Mouse (Mus musculus) urinary bladder, postnatal 36 days (tissue): Measurements from ENCODE around the gene Dusp5.

Experiments used
- DNase-seq, 2 experiments: peaks; one replicate each; pipeline ENCODE4 v3.0.0; 2022; ENCODE audit warnings: low spot score in 2 of 2, mixed read lengths in 1 of 2

Gene Dusp5

DNA sequence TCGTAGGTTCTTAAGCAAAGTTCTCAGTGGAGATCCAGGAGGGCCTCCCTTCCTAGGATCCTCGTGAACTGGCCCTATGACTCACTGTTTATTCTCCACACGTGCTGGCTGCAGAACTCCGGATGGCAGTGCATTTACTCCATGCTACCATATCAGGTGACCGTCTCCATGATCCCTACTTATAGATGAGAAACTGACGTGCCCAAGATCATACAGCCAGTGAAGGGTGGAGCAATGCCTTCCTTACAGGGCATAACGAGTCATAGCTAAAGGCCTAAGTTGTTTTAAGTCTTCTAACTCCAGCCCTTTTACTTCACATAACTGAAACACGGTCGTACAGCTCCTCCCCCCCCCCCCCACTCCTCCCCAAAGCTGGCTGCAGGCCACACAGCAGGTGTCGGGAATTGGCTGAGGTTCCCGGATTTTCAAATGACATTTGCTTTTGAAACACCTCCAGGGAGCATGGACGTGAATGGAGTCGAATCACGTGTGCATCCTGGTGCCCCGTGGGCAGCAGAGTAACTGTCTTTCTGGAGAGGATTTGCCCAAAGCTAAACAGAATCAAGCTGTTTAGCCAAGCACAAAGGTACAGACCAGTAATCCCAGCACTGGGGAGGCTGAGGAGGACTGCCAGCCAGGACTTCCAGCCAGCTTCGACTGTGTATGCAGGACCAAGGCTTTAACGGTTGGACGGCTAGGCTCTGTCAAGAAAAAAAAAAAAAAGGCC, 11.4 kb upstream of the Dusp5 start:
- DNase-seq: no peak

DNA sequence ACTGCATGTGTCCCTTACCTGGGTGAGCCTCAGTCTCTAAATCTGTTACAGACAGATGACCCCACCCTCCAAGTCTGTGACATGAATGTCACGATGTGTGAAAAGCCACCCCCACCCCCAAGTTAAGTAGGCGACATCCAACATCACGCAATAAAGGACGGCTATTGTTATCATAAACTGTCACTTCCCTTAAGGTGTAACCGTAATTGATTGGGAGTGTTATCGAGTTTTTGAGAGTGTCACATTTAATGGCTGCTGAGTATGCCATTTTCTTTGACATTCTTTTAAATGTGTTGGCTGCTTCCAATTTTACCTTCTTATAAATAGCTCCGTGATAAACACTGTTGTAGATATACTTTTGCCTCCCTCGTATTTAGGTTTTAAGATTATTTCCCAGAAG, 9.4 kb upstream of the Dusp5 start:
- no peak for DNase-seq

- DNase-seq: no peak
Observed at GRCm38 (mm10) chr19:53519981-53520380, 8.9 kb upstream of the Dusp5 start.

DNA sequence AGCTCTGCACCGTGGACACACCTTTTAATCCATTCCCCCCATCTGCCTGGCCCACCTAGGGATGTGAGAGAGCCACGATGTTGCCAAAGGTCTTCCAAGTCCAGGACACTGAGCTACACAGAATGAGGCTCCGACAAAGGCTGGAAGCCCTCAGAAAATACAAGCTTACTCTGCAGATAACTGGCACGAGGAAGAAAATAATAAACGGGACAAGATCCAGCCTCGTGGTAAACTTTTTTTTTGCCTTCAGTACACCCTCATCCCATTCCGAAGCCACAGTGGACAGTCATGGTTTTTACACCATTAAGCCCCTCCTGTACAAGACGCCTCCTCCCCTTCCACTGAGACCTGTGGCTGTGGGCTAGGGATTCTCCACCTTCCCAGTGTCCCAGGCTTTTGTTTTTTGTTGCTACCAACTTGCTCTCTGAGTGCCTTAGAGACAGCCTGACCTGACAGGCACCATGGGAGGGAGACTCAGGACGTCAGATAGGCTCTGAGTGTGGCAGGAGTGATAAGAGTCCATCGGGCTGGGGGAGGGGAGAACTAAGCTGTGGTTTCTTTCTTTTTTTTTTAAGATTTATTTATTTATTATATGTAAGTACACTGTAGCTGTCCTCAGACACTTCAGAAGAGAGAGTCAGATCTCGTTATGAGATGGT, 7.6 kb upstream of the Dusp5 start:
- DNase-seq: no peak

DNA sequence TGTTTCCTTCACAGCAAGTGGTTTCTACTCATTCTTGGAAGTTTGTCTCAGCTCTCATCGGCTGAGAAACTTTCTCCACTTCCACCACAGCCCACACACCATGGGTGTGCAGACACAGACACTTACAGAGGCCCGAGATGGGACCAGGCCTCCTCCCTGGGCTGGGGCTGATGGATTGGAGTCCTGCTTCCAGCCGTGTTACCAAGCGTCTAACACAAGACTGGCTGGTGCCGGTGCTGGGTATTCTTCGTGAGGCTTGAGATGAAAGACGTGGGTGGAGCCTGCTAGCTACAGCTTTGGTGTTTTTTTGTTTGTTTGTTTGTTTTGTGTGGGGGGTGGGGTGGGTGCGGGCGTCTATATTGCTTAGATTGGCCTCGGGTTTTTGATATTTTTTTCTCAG, 1.4 kb upstream of the Dusp5 start:
- no peak for DNase-seq

GRCm38 (mm10) chr19:53528131-53528621, 733 bp upstream of the Dusp5 start:
- DNase-seq: no peak

DNA sequence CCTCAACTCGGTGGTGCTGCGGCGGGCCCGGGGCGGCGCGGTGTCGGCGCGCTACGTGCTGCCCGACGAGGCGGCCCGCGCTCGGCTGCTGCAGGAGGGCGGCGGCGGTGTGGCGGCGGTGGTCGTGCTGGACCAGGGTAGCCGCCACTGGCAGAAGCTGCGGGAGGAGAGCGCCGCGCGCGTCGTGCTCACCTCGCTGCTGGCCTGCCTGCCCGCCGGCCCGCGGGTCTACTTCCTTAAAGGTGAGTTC, 471 bp downstream of the Dusp5 start:
- DNase-seq: no peak

GRCm38 (mm10) chr19:53529705-53530562, 1.0 kb downstream of the Dusp5 start:
- DNase-seq: no peak

GRCm38 (mm10) chr19:53531416-53531815, 2.5 kb downstream of the Dusp5 start:
- DNase-seq: peak in 1 of 2 experiments; percentile 21

DNA sequence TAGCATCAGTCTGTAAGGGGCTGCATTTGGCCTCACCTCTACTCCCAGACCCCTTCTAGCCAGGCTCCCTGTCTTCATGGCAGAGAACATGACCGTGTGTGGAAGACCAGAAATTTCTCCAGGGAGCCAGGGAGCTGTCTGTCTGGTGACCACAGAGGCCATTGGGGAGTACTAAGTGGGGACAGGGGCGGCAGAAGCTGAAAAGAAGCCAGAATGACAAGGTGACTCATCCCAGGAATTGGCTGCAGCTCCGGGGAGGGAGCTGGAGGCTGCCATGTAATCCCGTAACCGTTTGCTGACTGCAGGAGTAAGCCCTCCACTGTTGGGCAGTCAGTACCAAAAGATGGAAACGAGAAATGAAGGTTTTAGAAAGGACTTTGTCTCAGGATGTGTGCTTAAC, 3.1 kb downstream of the Dusp5 start:
- DNase-seq: no peak

DNA sequence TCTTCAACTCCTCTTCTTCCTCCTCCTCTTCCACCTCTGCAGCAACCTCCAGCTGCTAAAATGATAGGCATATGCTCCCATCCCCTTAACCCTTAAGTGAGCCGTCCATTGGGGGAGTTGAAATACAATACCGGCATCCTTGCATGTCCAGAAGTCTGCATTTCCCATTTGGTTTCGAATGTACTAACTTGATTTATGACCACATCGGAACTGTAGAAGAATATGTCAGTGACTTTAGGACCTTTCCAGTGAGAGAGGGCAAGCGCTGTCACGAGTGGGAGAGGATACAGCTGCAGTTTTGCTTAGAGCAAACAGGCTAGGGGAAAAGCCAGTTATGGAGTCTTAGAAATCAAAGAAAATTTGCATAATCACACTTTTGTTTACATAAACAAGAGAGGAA, 3.8 kb downstream of the Dusp5 start:
- DNase-seq: no peak

DNA sequence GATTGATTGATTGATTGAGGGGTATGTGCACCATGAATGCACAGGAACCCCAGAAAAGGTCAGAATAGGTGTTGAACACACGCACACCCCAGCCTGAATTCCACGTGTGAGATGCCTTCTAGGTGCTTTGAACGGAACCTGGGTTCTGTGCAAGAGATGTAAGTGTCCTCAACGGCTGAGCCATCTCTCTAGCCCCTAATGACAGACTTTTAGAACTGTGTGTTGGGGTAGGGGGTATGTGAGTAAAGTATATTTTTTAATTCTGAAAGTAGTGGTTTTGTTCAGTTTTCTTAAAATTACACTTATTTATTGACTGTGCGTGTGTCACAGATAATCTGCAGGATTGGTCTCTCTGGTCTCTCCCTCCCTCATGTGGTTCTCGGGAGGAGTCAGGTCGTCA, 4.3 kb downstream of the Dusp5 start:
- DNase-seq: no peak

- DNase-seq: no peak
Observed at GRCm38 (mm10) chr19:53533810-53534601, 5.1 kb downstream of the Dusp5 start.

GRCm38 (mm10) chr19:53534757-53535410, 6.0 kb downstream of the Dusp5 start:
- DNase-seq: no peak

GRCm38 (mm10) chr19:53535421-53535820, 6.5 kb downstream of the Dusp5 start:
- DNase-seq: no peak

DNA sequence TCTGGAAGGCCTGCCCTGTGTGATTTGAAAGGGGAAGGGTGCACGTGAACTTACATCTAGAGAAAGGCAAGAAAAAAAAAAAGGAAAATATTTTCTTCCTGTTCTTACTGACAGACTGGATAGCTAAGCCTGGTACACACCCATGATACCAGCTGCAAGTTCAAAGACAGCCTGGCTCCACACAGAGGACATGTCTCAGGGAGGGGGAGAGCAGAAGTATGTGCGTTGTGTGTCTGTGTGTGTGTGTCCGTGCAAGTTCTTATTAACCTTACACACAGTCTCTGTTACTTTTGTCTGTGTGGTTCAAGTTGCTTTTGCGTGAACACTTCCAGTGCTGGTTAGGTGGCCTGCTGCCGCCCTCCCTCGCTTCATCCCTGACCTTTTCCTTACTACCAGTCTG, 7.3 kb downstream of the Dusp5 start:
- no peak for DNase-seq

DNA sequence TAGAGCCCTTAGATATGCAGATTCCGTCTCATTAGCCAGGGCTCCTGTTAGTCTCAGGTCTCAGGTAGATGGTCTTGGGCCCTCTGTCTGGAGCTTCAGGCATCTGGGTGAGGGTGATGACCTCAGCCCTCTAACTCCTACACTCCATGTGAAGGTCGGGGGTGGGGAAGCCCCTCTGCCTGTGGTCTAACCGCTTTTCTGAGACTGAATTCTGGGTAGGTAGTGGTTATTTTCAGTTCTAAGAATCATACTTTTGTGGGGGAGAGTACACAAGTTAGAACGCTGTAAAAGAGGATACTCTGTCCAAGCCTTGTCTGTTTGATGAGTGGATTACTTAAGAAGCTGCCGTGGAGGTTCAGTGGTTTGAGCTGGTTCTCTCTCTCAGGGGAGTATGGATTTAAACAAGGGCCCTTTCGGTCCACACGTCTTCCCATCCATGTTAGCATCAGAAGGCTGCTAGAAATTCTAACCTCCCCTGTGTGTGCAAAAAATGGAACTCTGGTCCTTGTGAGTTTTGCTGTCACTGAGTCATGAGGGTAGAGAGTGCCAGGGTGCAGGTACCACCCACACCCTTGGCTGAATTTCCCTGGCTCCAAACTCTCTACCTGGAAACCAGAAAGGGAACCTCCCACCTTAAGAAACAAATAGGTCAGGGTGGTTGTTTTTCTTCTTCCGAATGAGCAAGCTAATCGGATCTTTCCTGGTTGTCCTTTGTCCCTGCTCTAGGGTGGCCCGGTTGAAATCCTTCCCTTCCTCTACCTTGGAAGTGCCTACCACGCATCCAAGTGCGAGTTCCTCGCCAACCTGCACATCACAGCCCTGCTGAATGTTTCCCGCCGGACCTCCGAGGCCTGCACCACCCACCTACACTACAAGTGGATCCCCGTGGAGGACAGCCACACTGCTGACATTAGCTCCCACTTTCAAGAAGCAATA, 8.1 kb downstream of the Dusp5 start:
- DNase-seq: no peak

DNA sequence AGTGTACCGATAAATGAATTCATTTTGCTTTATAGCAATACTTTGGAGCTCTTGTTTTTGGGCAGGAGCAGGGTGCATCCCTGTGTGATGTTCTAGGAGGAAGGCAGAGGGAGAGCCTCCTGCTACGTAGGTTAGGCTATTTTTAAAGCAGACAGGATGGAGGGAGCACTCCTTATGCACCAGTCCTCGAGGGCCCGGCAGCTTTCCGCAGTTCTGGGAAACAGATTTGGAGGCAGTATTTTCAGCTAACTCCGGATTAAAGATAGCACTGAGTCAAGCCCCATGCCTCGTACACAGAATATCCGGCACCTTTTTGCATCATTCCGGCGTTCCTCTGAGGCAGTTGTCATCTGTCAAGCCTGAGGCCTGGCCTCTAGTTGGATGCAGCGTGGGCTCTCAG, 9.1 kb downstream of the Dusp5 start:
- DNase-seq: no peak

- DNase-seq: no peak
Observed at GRCm38 (mm10) chr19:53538796-53539195, 9.9 kb downstream of the Dusp5 start.

GRCm38 (mm10) chr19:53539296-53539695, 10.4 kb downstream of the Dusp5 start:
- no peak for DNase-seq
